Mouse (Mus musculus) c-Kit-positive CD71-positive TER-119-negative erythroid progenitor cells, embryonic 14.5 days (primary cell): Measurements from ENCODE around the gene Ccnt1.

ENCODE experiments used
- DNase-seq: peaks from one replicate; pipeline ENCODE4 v3.0.0-alpha.2; 2013; ENCODE audit warnings: low read depth

Ccnt1 gene

GRCm38 (mm10) chr15:98510438-98511385 is 60.0 kb downstream of the Ccnt1 start:
- peak; percentile 71 for DNase-seq

- DNase-seq, result no peak
Measured at GRCm38 (mm10) chr15:98509387-98509786, 61.3 kb downstream of the Ccnt1 start.

GRCm38 (mm10) chr15:98507321-98507720 is 63.4 kb downstream of the Ccnt1 start:
- no peak for DNase-seq

GRCm38 (mm10) chr15:98506253-98506957 is 64.3 kb downstream of the Ccnt1 start:
- no peak for DNase-seq

- DNase-seq, result peak; percentile 68
Measured at GRCm38 (mm10) chr15:98504514-98504913, 66.2 kb downstream of the Ccnt1 start.

GRCm38 (mm10) chr15:98503317-98503716 is 67.4 kb downstream of the Ccnt1 start:
- no peak for DNase-seq

- DNase-seq, result no peak
Measured at GRCm38 (mm10) chr15:98497631-98498030, 73.1 kb downstream of the Ccnt1 start.

- no peak for DNase-seq
Measured at GRCm38 (mm10) chr15:98492102-98492501, 78.6 kb downstream of the Ccnt1 start, which contains the start of gene Olfr279. Olfr279 (plus strand) TSS chr15:98492402.

GRCm38 (mm10) chr15:98491332-98491731 is 79.4 kb downstream of the Ccnt1 start:
- no peak for DNase-seq
